Mouse (Mus musculus): ENCODE measurements around the gene 1810009A15Rik.
"Not testable (repeated sequence)": the region's sequence is repeated elsewhere in the genome, so short reads cannot be mapped to it uniquely, and the experiment has no call there.

The 1810009A15Rik gene

GRCm38 (mm10) chr19:8888511-8889385 is at the start of gene 1810009A15Rik, which contains the start of gene Gm49416:
1810009A15Rik (plus strand) TSS chr19:8888853.
Gm49416 (plus strand) TSS chr19:8888926.
- DNase-seq (ENCODE audit: low read depth) = peak; percentile 95

GRCm38 (mm10) chr19:8839103-8839907 is 49.3 kb upstream of the 1810009A15Rik start, which contains the start of gene Gng3:
Gng3 (minus strand) TSS chr19:8839194.
- DNase-seq (ENCODE audit: low read depth) = no peak

DNA sequence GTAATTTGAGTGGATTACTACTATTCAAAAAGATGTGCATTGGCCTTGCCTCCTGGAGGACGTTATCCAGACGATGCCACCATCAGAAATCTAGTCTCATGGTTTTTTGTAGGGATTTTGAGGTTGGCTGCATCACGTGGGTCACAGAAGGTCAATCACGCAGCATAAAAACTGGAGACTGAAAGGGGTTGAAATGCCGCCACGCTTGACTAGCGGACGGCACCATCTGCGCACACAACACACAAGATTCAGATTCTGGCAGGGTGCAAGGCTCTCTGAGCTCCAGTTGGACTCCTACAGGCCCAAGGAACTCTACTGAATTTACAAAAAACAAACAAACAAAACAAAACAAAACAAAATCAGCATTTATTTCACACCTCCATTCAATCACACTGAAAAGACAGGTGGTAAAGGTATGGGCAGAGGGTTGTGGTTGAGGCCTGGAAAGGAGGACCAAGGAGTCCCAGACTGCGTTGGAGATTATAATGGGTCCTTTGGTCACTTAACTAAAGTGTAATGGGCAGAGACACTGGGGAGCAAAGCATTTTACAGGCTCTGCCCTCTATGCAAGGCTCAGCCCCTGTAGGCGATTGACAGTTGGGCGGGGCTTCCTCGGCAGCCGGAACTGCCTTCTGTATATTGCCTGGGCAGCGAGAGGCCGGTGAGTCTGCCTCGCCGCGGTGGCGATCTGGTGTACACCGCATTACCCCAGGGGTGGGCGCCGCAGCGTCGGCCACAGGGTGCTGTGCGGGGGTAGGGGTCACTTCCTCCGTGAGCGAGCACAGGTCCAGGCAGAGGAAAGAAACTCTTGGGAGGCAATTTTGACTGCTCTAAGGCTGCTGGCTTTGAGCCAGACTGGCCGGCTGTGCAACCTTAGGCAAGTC is 48.5 kb upstream of the 1810009A15Rik start:
- DNase-seq (ENCODE audit: low read depth) = peak; percentile 67

GRCm38 (mm10) chr19:8841012-8841411 is 47.6 kb upstream of the 1810009A15Rik start:
- DNase-seq (ENCODE audit: low read depth) = no peak

- no peak for DNase-seq (ENCODE audit: low read depth)
Observed at GRCm38 (mm10) chr19:8842961-8843360, 45.7 kb upstream of the 1810009A15Rik start.

DNA sequence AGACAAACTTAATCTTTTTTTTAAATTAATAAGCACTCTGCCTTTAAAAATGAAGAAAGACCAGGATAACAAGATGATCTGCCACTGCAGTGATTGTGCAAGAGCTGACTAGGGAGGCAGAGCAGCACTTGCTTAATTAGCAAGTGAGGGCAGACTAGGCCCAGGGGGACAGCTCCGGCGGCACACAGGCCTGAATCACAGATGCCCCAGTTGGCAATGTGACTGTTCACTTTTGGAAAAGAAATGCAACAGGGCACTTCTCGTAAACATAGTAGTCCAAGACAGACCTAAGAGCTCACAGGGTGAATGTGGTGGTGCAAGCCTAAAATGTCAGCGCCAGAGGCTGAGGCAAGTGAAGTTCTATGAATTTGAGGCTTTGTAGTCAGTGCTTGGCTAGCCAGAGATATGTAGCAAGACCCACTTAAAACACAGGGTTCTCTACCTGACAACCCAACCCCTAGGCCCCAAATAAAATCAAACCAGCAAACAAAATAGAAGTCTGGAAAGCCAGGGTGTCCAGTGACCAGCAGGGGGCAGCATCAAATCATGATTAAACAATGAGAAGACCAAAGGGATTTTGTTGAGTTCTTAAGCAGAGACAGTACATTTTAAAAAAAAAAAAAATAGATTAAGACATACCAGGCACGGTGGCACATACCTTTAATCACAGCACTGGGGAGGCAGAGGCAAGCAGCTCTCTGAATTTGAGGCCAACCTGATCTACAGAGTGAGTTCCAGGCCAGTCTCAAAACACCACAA is 44.1 kb upstream of the 1810009A15Rik start:
- DNase-seq (ENCODE audit: low read depth) = peak; percentile 78

GRCm38 (mm10) chr19:8848356-8848755 is 40.3 kb upstream of the 1810009A15Rik start:
- no peak for DNase-seq (ENCODE audit: low read depth)

GRCm38 (mm10) chr19:8850402-8850901 is 38.2 kb upstream of the 1810009A15Rik start, which contains the start of gene Lrrn4cl:
Lrrn4cl (plus strand) TSS chr19:8850768.
- DNase-seq (ENCODE audit: low read depth) = no peak

DNA sequence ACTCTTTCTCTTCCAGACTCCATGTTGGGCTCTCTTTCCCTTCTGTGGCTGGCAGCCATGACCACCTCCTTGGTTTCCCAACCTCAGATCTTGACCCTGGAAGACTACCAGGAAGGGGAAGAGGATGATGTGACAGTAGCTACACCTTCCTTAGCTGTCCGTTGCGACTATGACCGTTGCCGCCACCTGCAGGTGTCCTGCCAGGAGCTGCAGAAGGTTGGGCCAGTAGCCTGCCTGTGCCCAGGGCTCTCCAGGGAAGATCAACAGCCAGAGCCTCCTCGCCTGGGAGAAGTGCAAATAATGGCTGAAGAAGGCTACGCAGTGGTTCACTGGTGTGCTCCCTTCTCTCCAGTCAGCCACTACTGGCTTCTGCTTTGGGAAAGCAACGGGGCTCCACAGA is 37.0 kb upstream of the 1810009A15Rik start:
- no peak for DNase-seq (ENCODE audit: low read depth)

DNA sequence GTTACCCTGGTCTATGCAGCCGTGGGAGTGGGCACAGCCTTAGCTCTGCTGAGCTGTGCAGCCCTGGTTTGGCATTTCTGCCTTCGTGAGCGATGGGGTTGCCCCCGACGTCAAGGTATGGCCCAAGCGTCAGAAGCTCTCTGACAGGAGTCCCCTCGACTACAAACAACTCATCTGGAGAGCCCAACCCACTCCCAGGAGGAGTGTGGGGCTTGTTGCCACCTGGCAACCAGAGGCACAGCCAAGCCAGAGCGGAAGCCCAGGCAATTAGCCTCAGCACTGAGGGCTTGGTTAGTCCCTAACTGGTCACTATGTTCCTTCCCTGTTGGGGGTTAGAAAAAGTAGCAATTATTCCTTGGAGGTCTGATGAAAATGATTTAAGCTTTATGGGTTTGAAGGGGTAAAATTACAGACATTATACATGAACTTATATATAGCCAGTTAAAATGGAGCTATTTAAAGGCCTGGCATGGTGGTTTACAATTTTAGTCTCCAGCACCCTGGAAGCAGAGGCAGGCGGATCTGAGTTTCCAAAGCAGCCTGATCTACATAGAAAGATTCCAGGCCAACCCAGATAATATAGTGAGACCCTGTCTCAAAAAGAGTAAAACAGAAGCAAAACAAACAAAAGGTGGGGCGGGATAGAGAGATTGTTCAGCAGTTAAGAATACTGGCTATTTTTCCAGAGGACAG is 36.3 kb upstream of the 1810009A15Rik start:
- no peak for DNase-seq (ENCODE audit: low read depth)

DNA sequence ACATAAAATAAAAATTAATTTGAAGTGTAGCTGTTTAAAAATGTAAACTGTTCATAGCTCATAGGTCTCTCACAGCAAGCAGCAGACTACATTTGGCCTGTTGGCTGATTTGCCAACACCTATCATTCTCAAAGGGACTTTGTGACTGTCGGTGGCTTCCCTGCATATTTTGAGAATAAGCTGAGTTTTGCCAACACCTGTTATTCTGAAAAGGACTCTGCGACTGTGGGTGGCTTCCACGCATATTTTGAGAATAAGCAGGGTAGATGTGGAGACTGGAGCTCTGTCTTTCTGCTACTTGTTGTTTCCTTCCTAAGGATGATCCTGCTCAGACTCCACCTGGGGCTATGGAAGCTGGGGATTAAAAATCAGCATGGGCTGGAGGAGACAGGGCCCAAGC is 35.5 kb upstream of the 1810009A15Rik start:
- DNase-seq (ENCODE audit: low read depth) = no peak

- peak; percentile 58 for DNase-seq (ENCODE audit: low read depth)
Observed at GRCm38 (mm10) chr19:8857689-8858088, 31.0 kb upstream of the 1810009A15Rik start.

- no peak for DNase-seq (ENCODE audit: low read depth)
Observed at GRCm38 (mm10) chr19:8859018-8859417, 29.6 kb upstream of the 1810009A15Rik start.

GRCm38 (mm10) chr19:8864265-8864664 is 24.4 kb upstream of the 1810009A15Rik start:
- no peak for DNase-seq (ENCODE audit: low read depth)

- not testable (repeated sequence) for DNase-seq (ENCODE audit: low read depth)
Observed at GRCm38 (mm10) chr19:8870381-8870780, 18.3 kb upstream of the 1810009A15Rik start.

GRCm38 (mm10) chr19:8870838-8871237 is 17.8 kb upstream of the 1810009A15Rik start:
- no peak for DNase-seq (ENCODE audit: low read depth)

DNA sequence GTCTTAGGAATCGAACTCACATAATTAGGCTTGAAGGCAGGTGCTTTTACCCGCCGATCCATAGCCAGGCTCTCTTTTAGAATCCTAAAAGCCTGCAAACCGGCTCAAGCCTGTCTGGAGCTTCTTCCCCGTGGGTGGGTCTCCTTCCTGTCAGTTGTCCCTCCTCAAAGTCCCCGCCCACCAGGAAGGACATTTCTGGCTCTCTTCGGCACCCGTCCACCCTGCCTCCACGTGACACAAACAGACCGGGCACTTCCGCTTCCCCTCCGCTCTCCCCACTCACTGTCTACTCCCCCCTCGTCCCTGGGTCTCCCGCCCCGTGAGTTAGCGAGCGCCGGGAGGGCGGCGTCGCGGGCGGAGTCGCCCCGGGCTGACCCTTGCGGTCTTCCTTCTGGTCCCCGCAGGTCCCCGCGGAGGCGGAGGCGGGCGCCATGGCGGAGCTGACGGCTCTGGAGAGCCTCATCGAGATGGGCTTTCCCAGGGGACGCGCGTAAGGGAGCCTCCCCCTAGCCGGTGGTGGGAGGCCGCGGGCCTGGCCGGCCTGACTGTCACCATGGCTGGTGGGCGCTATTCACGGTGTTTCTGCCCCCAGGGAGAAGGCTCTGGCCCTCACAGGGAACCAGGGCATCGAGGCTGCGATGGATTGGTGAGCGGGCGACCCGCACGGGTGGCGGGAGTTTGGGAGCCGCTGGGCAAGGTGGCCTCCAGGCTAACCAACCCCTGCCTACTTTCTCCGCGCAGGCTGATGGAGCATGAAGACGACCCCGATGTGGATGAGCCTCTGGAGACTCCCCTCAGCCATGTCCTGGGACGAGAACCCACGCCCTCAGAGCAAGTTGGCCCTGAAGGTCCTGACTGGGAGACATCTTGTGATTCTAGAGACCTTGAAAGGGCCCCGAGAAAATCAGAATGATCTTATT is 17.1 kb upstream of the 1810009A15Rik start, which contains the start of gene Ubxn1:
Ubxn1 (plus strand) TSS at position 230 of the 920 bp plus-strand sequence.
- DNase-seq (ENCODE audit: low read depth) = peak; percentile 97

GRCm38 (mm10) chr19:8872266-8872840 is 16.3 kb upstream of the 1810009A15Rik start:
- DNase-seq (ENCODE audit: low read depth) = no peak
